Mouse (Mus musculus): ENCODE measurements around the gene Sorbs1.

GRCm38 (mm10) chr19:40391469-40391868, 122.1 kb downstream of the Sorbs1 start:
- TF ChIP-seq CTCF (IDR thresholded peaks at IDR 0.05; ENCODE audit: low read depth, low read length): peak; percentile 88
- TF ChIP-seq POLR2A (IDR thresholded peaks at IDR 0.05; ENCODE audit: borderline replicate concordance, low read depth, low read length): no peak

Measured in bone marrow macrophage, adult 2 months (primary cell).